Mouse (Mus musculus): Measurements from ENCODE around the gene Slc26a10. TPM values are rescaled to one million over a fixed set of nuclear protein-coding genes. Genes with fewer than 3 reads are reported as not detected.
A peak's percentile ranks its signal among the peaks of the same experiment; 100 is the strongest.
"Not testable (repeated sequence)": the region's sequence is repeated elsewhere in the genome, so short reads cannot be mapped to it uniquely, and the experiment has no call there.

The Slc26a10 gene
- polyA plus RNA-seq, 1 experiment from 2014 or later: 1.4 TPM

GRCm38 (mm10) chr10:127194428-127195327 lies 14.2 kb upstream of the Slc26a10 start:
- H3K4me3 ChIP-seq (replicated peaks; ENCODE audit: low read length): peak overlapping the region; percentile 89
- peak overlapping the region; percentile 89 for H3K4me2 ChIP-seq (ENCODE audit: low read depth, low read length)
- peak overlapping the region; percentile 96 for H3K27ac ChIP-seq (ENCODE audit: low read length)
- H3K4me1 ChIP-seq (ENCODE audit: control insufficient read depth, insufficient read depth, low read length): peaks cover 27% of the 10 kb centered on the region
- H3K27me3 ChIP-seq (ENCODE audit: control insufficient read depth, insufficient read depth, low read length): no peaks in the 10 kb centered on the region
- 8% methylated on average over 22 of the region's 22 CpGs for WGBS
- peak overlapping the region; percentile 94 for H3K9ac ChIP-seq (ENCODE audit: low read length)
- H3K9me3 ChIP-seq (replicated peaks; ENCODE audit: control insufficient read depth, low read length): no peaks in the 10 kb centered on the region
- H3K36me3 ChIP-seq (ENCODE audit: control insufficient read depth, insufficient read depth, low read length): peaks cover 3% of the 10 kb centered on the region; the same call in 1 of the 2 replicates
- no peak for ATAC-seq (ENCODE audit: insufficient read depth, low FRiP score)

GRCm38 (mm10) chr10:127193011-127193410 lies 12.6 kb upstream of the Slc26a10 start:
- no peaks in the 10 kb centered on the region for H3K27me3 ChIP-seq (ENCODE audit: control insufficient read depth, insufficient read depth, low read length)
- H3K9ac ChIP-seq (ENCODE audit: low read length): peak overlapping the region; percentile 21; the same call in 1 of the 2 replicates
- no peak for ATAC-seq (ENCODE audit: insufficient read depth, low FRiP score)
- H3K36me3 ChIP-seq (ENCODE audit: control insufficient read depth, insufficient read depth, low read length): no peaks in the 10 kb centered on the region
- WGBS: 78% methylated on average over 9 of the region's 9 CpGs
- no peak overlapping the region for H3K27ac ChIP-seq (ENCODE audit: low read length)
- H3K9me3 ChIP-seq (replicated peaks; ENCODE audit: control insufficient read depth, low read length): no peaks in the 10 kb centered on the region
- H3K4me3 ChIP-seq (replicated peaks; ENCODE audit: low read length): no peak overlapping the region
- no peak overlapping the region for H3K4me2 ChIP-seq (ENCODE audit: low read depth, low read length)
- peaks cover 30% of the 10 kb centered on the region for H3K4me1 ChIP-seq (ENCODE audit: control insufficient read depth, insufficient read depth, low read length)

DNA sequence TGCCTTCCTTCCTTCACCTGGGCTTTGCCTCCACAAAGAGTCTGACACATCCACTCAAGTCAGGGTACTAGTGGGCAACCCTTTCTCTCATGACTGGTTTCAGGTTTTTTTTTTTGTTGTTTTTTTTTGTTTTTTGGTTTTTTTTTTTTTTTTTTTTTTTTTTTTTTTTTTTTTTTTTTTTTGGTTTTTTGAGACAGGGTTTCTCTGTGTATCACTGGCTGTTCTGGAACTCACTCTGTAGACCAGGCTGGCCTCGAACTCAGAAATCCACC lies 11.5 kb upstream of the Slc26a10 start:
- H3K4me3 ChIP-seq (replicated peaks; ENCODE audit: low read length); H3K9ac ChIP-seq (ENCODE audit: low read length); H3K27ac ChIP-seq (ENCODE audit: low read length); ATAC-seq (ENCODE audit: insufficient read depth, low FRiP score); H3K4me2 ChIP-seq (ENCODE audit: low read depth, low read length); H3K36me3 ChIP-seq (ENCODE audit: control insufficient read depth, insufficient read depth, low read length); H3K27me3 ChIP-seq (ENCODE audit: control insufficient read depth, insufficient read depth, low read length); H3K9me3 ChIP-seq (replicated peaks; ENCODE audit: control insufficient read depth, low read length): not testable (repeated sequence)
- peaks cover 33% of the 10 kb centered on the region for H3K4me1 ChIP-seq (ENCODE audit: control insufficient read depth, insufficient read depth, low read length)
- WGBS: 70% methylated on average over 1 of the region's 1 CpGs

DNA sequence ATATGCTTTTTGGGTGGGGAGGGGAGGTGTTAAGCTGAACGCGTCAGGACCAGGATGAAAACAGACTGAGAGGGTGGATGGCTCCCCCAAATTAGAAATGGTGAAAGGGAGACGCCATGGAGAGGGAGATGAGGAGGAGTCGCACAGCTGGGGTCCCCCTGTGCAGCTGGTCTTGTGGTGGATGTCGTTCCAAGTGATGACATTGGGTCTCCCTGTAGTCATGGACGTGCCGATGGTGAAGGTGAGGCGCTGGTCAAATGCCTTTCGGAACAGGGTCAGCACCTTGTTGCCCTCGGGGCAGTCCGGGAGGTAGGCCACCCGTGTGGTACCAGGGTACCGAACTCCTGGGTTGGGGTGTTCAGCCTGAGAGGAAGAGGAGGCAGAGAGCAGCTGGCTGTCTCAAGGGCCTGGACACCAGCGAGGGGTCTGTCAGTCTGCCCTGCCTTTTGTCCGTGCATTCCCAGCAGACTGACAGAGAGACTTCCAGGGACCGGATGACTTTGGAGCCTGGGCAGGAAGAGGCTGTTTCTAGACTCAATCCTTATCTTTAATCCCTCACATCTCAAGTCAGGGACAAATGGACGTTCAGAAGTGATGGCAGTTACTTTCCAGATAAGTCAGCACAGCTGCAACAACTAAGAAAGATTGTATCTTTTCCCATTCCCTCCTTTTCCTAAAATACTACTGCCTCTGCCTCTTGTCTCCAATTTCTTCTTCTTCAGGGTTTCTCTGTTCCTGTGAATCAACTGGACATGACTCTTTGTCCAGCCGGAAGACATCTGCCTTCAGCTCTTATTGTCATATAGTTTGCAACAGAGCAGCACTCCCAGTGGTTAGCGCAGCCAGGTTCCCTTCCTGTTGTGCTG lies 11.0 kb upstream of the Slc26a10 start:
- Histone ChIP-seq H3K27me3 (ENCODE audit: control insufficient read depth, insufficient read depth, low read length) (no peaks in the 10 kb centered on the region), H3K27ac (ENCODE audit: low read length) (peak overlapping the region; percentile 96), H3K4me1 (ENCODE audit: control insufficient read depth, insufficient read depth, low read length) (peaks cover 32% of the 10 kb centered on the region), H3K9ac (ENCODE audit: low read length) (no peak overlapping the region), H3K9me3 (replicated peaks; ENCODE audit: control insufficient read depth, low read length) (0 out of 2 replicates have a peak, but pooled peaks cover 3% of the 10 kb centered on the region), H3K4me2 (ENCODE audit: low read depth, low read length) (peak overlapping the region; percentile 90; the same call in 1 of the 2 replicates), H3K4me3 (replicated peaks; ENCODE audit: low read length) (no peak overlapping the region), H3K36me3 (ENCODE audit: control insufficient read depth, insufficient read depth, low read length) (peaks cover 6% of the 10 kb centered on the region; the same call in 1 of the 2 replicates)
- no peak for ATAC-seq (ENCODE audit: insufficient read depth, low FRiP score)
- 78% methylated on average over 19 of the region's 19 CpGs for WGBS

- Histone ChIP-seq H3K27me3 (ENCODE audit: control insufficient read depth, insufficient read depth, low read length) (no peaks in the 10 kb centered on the region), H3K4me1 (ENCODE audit: control insufficient read depth, insufficient read depth, low read length) (peaks cover 32% of the 10 kb centered on the region), H3K27ac (ENCODE audit: low read length) (peak overlapping the region; percentile 96), H3K4me2 (ENCODE audit: low read depth, low read length) (peak overlapping the region; percentile 90), H3K36me3 (ENCODE audit: control insufficient read depth, insufficient read depth, low read length) (peaks cover 8% of the 10 kb centered on the region; the same call in 1 of the 2 replicates), H3K9me3 (replicated peaks; ENCODE audit: control insufficient read depth, low read length) (0 out of 2 replicates have a peak, but pooled peaks cover 3% of the 10 kb centered on the region), H3K9ac (ENCODE audit: low read length) (peak overlapping the region; percentile 82), H3K4me3 (replicated peaks; ENCODE audit: low read length) (peak overlapping the region; percentile 62)
- ATAC-seq (ENCODE audit: insufficient read depth, low FRiP score): no peak
- 45% methylated on average over 14 of the region's 14 CpGs for WGBS
Measured at GRCm38 (mm10) chr10:127190398-127191190, 10.1 kb upstream of the Slc26a10 start.

DNA sequence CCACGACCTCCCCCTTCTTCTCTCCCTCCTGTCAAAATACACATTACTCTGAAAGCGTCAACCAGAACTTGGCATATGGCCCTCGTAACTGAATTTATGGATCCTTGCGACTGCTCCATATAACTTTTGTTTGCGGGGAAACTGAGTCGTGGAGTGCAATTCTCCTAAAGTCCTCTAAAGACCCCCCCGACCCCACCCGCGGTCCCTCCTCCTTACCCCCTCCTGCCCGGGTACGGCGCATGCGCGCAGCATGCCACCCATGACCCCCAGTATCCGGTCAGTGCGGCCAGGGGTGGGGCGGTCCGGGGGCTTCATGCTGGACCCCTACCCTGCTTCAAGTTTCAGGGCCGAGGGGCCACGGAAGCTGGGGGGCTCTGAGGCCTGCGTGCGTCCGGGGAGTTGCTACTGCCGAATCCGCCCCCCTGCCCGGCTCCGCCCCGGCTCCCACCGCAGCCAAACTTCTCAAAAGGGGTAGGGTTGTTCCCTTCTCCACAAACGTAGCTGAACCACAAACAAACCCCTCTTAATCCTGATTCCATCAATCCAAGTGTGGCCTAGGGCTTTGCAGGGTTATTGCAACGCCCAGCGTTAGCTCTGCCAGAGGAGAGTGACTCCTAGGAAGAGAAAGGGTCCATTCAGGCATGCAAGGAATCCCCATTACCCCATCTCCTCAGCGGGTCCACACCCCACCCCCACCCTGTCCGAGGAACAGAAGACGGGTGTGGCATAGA lies 9.4 kb upstream of the Slc26a10 start, which contains the start of gene Arhgef25:
Gene Arhgef25, minus strand, starts transcription at position 433 of the 731 bp plus-strand sequence.
- H3K4me2 ChIP-seq (ENCODE audit: low read depth, low read length): peak within 1 kb of the TSS; percentile 90
- peaks cover 29% of the 10 kb centered on the region for H3K4me1 ChIP-seq (ENCODE audit: control insufficient read depth, insufficient read depth, low read length)
- 3% methylated on average over 35 of the region's 35 CpGs for WGBS
- H3K9me3 ChIP-seq (replicated peaks; ENCODE audit: control insufficient read depth, low read length): 0 out of 2 replicates have a peak, but pooled peaks cover 3% of the 10 kb centered on the region
- peak within 1 kb of the TSS; percentile 96 for H3K27ac ChIP-seq (ENCODE audit: low read length)
- ATAC-seq (ENCODE audit: insufficient read depth, low FRiP score): peak; percentile 71
- peaks cover 8% of the 10 kb centered on the region; the same call in 1 of the 2 replicates for H3K36me3 ChIP-seq (ENCODE audit: control insufficient read depth, insufficient read depth, low read length)
- no peaks in the 10 kb centered on the region for H3K27me3 ChIP-seq (ENCODE audit: control insufficient read depth, insufficient read depth, low read length)
- H3K4me3 ChIP-seq (replicated peaks; ENCODE audit: low read length): peak within 1 kb of the TSS; percentile 62
- H3K9ac ChIP-seq (ENCODE audit: low read length): peak within 1 kb of the TSS; percentile 82

- Histone ChIP-seq H3K9me3 (replicated peaks; ENCODE audit: control insufficient read depth, low read length) (0 out of 2 replicates have a peak, but pooled peaks cover 3% of the 10 kb centered on the region), H3K4me1 (ENCODE audit: control insufficient read depth, insufficient read depth, low read length) (peaks cover 23% of the 10 kb centered on the region), H3K27ac (ENCODE audit: low read length) (peak overlapping the region; percentile 96), H3K9ac (ENCODE audit: low read length) (peak overlapping the region; percentile 82), H3K4me3 (replicated peaks; ENCODE audit: low read length) (peak overlapping the region; percentile 62), H3K36me3 (ENCODE audit: control insufficient read depth, insufficient read depth, low read length) (peaks cover 8% of the 10 kb centered on the region; the same call in 1 of the 2 replicates), H3K27me3 (ENCODE audit: control insufficient read depth, insufficient read depth, low read length) (no peaks in the 10 kb centered on the region), H3K4me2 (ENCODE audit: low read depth, low read length) (peak overlapping the region; percentile 90)
- peak; percentile 16 for ATAC-seq (ENCODE audit: insufficient read depth, low FRiP score)
- 2% methylated on average over 26 of the region's 26 CpGs for WGBS
Measured at GRCm38 (mm10) chr10:127189116-127189650, 8.7 kb upstream of the Slc26a10 start.
